Mouse (Mus musculus): ENCODE results near the gene Fmo4.

GRCm38 (mm10) chr1:162783669-162784248 lies 30.0 kb downstream of the Fmo4 start:
- TF ChIP-seq EP300 (IDR thresholded peaks at IDR 0.05; ENCODE audit: low read depth) (no peak), CTCF (IDR thresholded peaks at IDR 0.05; ENCODE audit: low read depth) (no peak)
